Mouse (Mus musculus) v-Abl transformed pro-B cells (cell line): Measurements from ENCODE around the gene Pde6g.

Experiments
- in situ Hi-C, 2 experiments: fragments of 400-800 bp; cut with MboI; formaldehyde crosslinking; loops; one replicate each; pipeline ENCODE4 v1.15.1; 2025; ENCODE audit not compliant: unreplicated experiment in 2 of 2

Gene Pde6g

GRCm38 (mm10) chr11:120453306-120453705, at the start of gene Pde6g:
Gene Pde6g (minus strand): TSS chr11:120453500.
- in situ Hi-C loops: no loop called here

GRCm38 (mm10) chr11:120501701-120502100, 48.4 kb upstream of the Pde6g start:
- in situ Hi-C loops: loop anchor here in 1 of 2 experiments (10.0 kb wide), 1 partner anchor 213 kb away; the partner anchor contains the start of genes Cenpx and Lrrc45

GRCm38 (mm10) chr11:120501018-120501417, 47.7 kb upstream of the Pde6g start:
- in situ Hi-C loops: loop anchor here in 1 of 2 experiments (10.0 kb wide), 1 partner anchor 214 kb away; the partner anchor contains the start of genes Cenpx and Lrrc45

- in situ Hi-C loops: loop anchor here in 1 of 2 experiments (10.0 kb wide), 1 partner anchor 214 kb away; the partner anchor contains the start of genes Cenpx and Lrrc45
These were observed 47.1 kb upstream of the Pde6g start for GRCm38 (mm10) chr11:120500357-120500756.

GRCm38 (mm10) chr11:120499894-120500293, 46.6 kb upstream of the Pde6g start:
- in situ Hi-C loops: loop anchor here in 1 of 2 experiments (10.0 kb wide), 1 partner anchor 215 kb away; the partner anchor contains the start of genes Cenpx and Lrrc45

GRCm38 (mm10) chr11:120498891-120499290, 45.6 kb upstream of the Pde6g start:
- in situ Hi-C loops: no loop called here

- in situ Hi-C loops: no loop called here
These were observed 44.9 kb upstream of the Pde6g start for GRCm38 (mm10) chr11:120498226-120498625.

- in situ Hi-C loops: no loop called here
These were observed 44.1 kb upstream of the Pde6g start for GRCm38 (mm10) chr11:120497436-120497835.

GRCm38 (mm10) chr11:120493911-120494310, 40.6 kb upstream of the Pde6g start:
- in situ Hi-C loops: no loop called here

GRCm38 (mm10) chr11:120493351-120493750, 40.1 kb upstream of the Pde6g start:
- in situ Hi-C loops: no loop called here

GRCm38 (mm10) chr11:120492878-120493203, 39.5 kb upstream of the Pde6g start:
- in situ Hi-C loops: no loop called here

- in situ Hi-C loops: no loop called here
These were observed 39.0 kb upstream of the Pde6g start for GRCm38 (mm10) chr11:120492024-120492877.

- in situ Hi-C loops: no loop called here
These were observed 38.2 kb upstream of the Pde6g start, which contains the start of gene Slc25a10 for GRCm38 (mm10) chr11:120491317-120492023. Gene Slc25a10 (plus strand): TSS chr11:120491840.

- in situ Hi-C loops: no loop called here
These were observed 37.2 kb upstream of the Pde6g start for GRCm38 (mm10) chr11:120490291-120491046.

GRCm38 (mm10) chr11:120489054-120489761, 35.9 kb upstream of the Pde6g start:
- in situ Hi-C loops: loop anchor here (5.0 to 10.0 kb wide), 3 partner anchors 88 to 286 kb away; partner anchors contain the start of genes Cenpx (in 1 of the 2) and Lrrc45 (in 1 of the 2)

- in situ Hi-C loops: loop anchor here (5.0 to 10.0 kb wide), 3 partner anchors 89 to 286 kb away; partner anchors contain the start of genes Cenpx (in 1 of the 2) and Lrrc45 (in 1 of the 2)
These were observed 35.2 kb upstream of the Pde6g start for GRCm38 (mm10) chr11:120488516-120488915.

GRCm38 (mm10) chr11:120485251-120485650, 32.0 kb upstream of the Pde6g start:
- in situ Hi-C loops: loop anchor here (5.0 to 10.0 kb wide), 3 partner anchors 92 to 290 kb away; partner anchors contain the start of genes Cenpx (in 1 of the 2) and Lrrc45 (in 1 of the 2)

- in situ Hi-C loops: loop anchor here (10.0 kb wide), 1 partner anchor 290 kb away; no protein-coding TSS in a partner anchor
These were observed 31.1 kb upstream of the Pde6g start, which contains the start of gene Mrpl12 for GRCm38 (mm10) chr11:120484265-120484981. Gene Mrpl12 (plus strand): TSS chr11:120484613.
